Mouse (Mus musculus): ENCODE data around the gene Tmem175.

Gene Tmem175

DNA sequence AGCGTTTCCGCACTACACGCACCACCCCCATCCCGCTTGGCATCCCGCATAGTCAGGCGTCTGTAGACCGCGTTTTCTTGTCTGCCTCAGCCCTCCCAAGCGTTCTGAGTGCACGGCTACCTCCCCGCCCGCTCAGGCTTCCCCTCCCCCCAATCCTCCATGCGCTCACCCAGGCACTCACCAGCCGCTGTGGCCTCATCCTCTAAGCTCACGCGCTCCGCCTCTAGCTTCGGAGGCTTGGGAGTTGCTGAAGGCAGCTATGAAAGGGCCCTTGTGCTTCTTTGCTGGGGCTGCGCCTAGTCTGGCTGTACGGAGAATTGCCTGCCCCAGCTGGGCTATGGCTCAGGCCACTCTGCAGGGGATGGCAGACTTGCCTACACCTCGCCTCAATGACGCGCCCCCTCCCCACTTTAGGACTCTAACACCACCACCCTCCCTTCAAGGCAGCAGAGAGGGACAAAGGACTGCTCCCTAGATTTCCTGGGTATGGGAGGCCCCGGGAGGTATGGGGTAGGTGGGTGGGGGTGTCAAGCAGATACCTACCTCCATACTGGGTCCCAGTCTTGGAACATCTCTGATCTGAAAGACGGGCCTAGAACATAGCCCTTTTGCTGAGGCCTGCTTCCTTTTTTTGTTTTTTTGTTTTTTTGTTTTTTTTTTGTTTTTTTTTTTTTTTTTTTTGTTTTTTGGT is 48.2 kb downstream of the Tmem175 start:
- in situ Hi-C loops (cut with MboI, MseI), result no loop called here

DNA sequence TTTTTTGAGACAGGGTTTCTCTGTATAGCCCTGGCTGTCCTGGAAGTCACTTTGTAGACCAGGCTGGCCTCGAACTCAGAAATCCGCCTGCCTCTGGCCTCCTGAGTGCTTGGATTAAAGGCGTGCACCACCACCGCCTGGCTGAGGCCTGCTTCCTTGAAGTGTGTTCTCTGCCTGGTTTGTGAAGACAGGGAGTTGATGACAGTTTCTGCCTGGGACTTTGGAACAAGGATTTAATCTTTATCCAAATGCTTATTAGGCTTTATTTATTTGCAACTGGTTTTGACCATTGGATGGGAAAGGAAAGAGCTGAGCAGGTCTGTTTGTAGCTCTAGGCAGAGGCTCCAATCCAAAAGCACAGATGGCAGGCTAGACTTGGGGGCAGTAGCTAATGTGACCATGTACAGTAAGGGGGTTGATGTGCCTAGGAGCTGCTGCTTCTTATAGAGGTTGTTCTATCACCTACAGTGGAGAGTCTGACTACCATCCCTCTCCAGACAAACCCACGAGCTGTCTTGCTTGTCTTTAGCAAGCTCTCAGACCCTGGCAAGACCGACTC is 48.8 kb downstream of the Tmem175 start:
- in situ Hi-C loops (cut with MboI, MseI), result no loop called here

DNA sequence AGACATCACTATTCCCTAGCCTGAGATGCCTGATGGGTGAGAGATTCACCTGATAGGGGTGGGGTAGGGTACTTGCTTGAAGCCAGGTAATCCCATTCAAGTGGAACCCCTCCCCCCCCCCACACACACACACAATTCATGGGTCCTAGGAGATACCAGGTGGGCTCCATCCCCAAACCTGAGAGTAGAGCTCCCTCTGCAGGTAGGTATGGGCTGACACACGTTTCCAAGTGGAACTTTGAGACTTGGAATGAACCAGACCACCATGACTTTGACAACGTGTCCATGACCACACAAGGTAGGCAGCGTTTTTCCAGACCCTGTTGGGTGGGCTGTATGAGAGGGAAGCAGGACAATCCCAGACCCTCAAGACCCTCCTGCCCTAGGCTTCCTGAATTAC is 50.3 kb downstream of the Tmem175 start:
- in situ Hi-C loops (cut with MboI, MseI), result no loop called here

DNA sequence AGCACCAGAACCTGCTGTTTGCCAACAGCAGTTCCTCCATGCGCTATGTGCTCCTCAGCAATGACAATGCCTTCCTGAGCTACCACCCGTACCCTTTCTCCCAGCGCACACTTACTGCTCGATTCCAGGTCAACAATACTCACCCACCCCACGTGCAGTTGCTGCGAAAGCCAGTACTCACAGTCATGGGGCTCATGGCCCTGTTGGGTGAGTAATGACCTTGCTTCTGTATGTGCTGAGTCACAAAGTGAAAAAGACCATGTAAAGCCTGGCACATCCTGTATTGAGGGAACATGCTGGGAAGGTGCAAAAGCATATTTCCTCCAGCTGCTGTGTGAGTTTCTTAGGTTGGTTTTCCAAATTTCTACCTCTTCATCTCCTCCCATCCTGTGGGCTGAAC is 51.3 kb downstream of the Tmem175 start:
- in situ Hi-C loops (cut with MboI, MseI), result no loop called here

DNA sequence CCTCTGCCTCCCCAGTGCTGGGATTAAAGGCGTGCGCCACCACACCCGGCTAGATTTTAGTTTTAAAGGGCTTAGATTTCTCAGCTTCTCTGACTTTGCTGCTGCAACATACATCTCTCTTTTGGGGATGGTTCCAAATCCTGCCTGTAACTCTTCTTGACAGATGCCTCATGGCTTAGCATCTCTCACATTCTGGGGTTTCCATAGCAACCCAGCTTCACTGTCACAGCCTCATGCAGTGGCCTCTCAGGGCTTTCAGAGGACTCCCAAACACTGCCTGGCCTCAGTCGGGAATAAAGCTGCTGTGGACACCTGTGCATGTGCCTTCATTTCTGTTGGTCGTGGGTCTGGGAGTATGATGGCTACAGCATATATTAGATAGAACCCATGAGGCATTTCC is 59.5 kb downstream of the Tmem175 start:
- in situ Hi-C loops (cut with MboI, MseI), result no loop called here

DNA sequence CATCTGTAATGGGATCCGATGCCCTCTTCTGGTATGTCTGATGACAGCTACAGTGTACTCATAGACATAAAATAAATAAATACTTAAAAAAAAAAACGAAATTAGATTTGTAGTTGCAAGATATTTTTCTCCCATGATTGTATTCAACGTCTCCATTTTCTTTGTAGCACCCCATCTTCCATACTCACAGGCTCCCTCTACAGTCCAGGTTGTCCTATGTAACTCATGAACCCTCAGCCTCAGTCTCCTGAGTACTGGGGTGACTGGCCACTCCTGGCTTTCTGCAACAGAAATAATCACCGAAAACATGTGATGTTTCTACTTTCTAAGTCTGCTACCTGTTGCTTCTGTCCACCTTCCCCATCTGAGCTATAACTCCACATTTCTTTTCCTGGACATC is 61.6 kb downstream of the Tmem175 start:
- in situ Hi-C loops (cut with MboI, MseI), result no loop called here

DNA sequence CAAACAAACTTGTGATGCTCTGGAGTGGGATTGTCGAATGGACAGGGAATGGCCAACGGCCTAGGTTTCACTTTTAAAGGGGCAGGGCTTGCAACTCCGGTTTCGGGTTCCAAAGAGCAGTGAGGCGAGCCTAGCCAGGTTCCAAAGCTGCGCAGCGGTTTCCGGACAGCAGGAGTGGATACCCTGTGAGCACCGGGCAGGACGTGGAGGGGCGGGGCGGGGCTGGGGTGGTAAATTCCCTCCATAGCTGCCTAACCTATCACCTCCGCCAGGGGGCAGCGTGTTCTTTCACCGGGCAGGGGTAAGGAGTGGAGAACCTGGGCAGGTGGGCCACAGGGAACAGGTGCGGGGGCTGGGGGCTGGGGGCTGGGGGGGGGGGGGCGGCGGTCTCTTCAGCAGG is 62.7 kb downstream of the Tmem175 start, which contains the start of gene Fgfrl1:
Fgfrl1 (plus strand) TSS at position 112 of the 400 bp plus-strand sequence.
- in situ Hi-C loops (cut with MboI, MseI), result no loop called here

DNA sequence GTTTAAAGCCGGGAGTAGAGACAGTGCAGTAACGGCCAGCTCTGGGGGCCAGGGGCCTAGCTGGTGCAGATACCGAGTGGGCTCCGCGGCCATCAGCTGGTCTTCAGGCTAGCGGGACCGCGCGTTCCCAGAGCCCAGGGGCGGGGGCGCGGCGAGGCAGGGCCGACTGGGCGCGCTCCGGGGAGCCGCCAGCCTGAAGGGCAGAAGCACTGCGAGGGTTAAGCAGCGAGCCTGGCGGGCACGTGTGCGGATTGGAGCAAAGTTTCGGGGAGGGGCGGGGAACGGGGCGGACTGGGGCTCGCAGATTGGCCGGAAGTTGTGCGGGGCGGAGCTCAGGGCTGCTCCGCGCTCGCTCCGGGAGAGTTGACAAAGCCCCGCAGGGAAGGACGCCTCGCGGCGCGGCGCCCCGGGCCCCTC is 64.3 kb downstream of the Tmem175 start:
- in situ Hi-C loops (cut with MboI, MseI), result no loop called here

DNA sequence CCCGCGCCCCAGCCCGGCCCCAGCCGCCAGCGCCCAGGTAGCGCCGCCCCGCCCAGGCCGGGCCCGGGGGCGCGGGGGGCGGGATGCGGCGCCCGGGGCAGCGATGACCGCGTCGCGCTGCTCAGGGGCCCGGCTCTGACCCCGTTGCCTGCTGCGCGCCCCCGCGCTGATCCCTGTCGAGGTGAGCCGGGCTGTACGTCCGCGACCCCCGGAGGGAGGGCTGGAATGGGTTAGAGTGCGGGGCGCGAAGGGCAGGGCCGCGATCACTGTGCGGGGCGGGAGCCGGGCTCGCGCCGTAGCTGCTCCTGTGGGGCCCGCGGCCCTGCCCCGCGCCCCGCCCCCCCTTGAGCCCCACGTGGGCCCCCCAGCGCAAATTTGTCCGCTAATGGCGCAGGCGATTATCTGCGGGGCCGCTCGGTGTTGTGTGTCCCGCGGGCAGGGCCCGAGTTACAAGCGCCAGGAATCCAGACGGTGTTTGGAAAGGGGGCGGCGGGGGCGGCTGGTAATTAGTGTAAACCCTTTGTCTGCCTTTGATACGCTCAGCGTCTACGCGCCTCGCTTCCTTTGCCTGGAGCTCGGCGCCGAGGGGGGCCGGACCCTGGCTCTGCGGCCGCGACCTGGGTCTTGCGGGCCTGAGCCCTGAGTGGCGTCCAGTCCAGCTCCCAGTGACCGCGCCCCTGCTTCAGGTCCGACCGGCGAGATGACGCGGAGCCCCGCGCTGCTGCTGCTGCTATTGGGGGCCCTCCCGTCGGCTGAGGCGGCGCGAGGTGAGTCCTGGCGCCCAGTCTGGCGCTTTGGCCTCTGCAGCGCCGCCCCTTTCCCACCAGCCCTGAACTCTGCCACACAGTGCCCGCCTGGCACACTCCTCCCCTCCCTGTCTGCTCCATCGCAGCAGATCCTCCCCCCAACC is 65.0 kb downstream of the Tmem175 start:
- in situ Hi-C loops (cut with MboI, MseI), result no loop called here

DNA sequence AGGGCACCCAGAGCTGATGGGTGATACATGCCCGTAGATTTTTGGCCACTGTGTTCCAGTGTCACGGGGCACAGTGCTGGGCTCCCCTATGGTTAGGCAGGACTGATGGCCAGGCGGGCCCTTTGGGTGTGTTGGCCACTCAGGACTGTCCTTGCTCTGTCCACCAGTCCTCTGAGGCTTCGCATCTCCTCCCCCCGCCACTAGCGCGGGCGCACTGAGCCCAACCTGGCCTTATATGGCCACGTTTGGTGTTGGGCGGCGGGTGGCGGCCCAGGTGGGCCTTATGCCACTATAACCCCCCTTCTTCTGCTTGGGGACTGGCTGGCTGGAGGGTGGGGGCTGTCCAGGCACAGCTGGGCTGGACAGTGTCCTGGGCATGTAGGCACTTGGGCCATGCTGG is 66.3 kb downstream of the Tmem175 start:
- in situ Hi-C loops (cut with MboI, MseI), result no loop called here

DNA sequence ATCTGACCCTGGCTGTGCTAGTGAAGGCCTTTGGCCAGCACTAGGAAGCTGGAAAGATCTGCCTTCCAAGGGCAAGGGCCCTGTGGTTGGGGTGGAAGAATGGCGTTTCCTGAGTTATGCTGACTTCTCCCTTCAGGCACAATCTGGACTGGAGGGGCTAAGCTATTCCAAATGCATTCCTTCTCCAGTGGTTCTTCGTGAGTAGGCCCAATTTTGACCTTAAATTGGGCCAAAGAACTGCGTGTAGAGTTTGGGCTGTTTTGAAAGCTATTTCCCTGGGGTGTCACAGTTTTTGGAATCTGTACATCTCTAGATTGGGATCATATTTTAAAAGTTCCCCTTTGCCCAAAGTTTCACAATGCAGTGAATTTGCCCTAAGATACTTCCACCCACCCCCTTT is 67.0 kb downstream of the Tmem175 start:
- in situ Hi-C loops (cut with MboI, MseI), result no loop called here

DNA sequence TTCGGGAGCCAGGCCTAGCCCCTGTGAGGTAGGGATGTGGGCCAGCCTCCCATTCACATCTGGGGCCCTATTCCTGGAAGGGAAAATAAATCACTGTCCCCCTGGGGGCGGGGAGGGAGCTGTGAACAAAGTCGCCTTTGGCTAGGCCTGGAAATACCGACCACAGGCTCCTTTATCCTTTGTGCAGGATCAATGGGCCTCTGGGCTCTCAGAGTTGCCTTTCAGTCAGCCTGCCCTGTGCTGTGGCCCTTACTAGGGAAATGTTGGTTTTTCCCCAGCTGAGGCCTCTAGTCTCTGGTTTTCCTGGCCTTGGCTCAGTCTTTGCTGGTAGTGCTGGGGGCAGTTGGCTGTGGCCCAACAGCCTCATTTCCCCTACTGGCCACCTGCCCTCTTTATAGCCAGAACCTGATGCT is 67.8 kb downstream of the Tmem175 start:
- in situ Hi-C loops (cut with MboI, MseI), result no loop called here
